Mouse (Mus musculus) lung, postnatal 0 days (tissue): ENCODE measurements at regions not wholly inside any gene's neighbourhood (a gene's known extent, or its start where the extent isn't known, plus 50 kb on each side); places are given as distances from the start of the nearest gene placed in this dataset.

Source experiments
- CTCF ChIP-seq: IDR thresholded peaks from 2 replicates; pipeline ENCODE4 v1.5.1; 2016; ENCODE audit warnings: antibody characterized with exemption, mild to moderate bottlenecking
- EP300 ChIP-seq: IDR thresholded peaks from 2 replicates; pipeline ENCODE4 v1.6.1; 2016; ENCODE audit warnings: antibody characterized with exemption, mild to moderate bottlenecking, control low read depth

DNA sequence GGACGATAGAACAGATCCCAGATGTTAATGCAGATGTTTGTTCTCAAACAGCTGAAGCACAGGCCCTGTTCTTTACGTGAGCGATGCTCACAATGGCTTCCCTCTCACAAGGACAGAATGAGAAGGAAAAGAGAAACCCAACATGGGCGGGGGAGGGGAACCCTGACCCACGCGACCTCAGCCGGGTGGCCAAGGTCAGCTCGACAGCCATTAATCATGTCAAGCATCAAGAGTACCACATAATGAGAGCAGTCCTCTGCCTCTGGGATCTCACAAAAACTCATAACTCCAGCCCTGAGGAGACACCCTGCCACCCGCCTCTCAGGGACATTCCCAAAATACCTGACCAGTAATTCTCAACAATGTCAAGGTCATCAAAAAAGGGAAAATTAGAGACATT is 100.0 kb upstream of the Cbln4 start:
- TF ChIP-seq CTCF (no peak), EP300 (no peak)
